Mouse (Mus musculus) activated CD4-positive, CD25-positive, alpha-beta regulatory T cell, adult 4 months (primary cell): ENCODE data around the gene Vgll4. TPM values are rescaled to one million over a fixed set of nuclear protein-coding genes. Genes with fewer than 3 reads are reported as not detected.
"Not testable (repeated sequence)": the region's sequence is repeated elsewhere in the genome, so short reads cannot be mapped to it uniquely, and the experiment has no call there.

ENCODE experiments used
- ATAC-seq: one replicate; pipeline ENCODE4 v1.8.0; 2017
- polyA plus RNA-seq, 2 experiments: library from polyadenylated mRNA; unstranded; fragments of 100-300 nt; shearing (Covaris generic); gene quantifications; one replicate each; pipeline ENCODE4 v1.2.1; 2017

Gene Vgll4
- polyA plus RNA-seq, 2 experiments from 2014 or later = 95.8 to 109 TPM

DNA sequence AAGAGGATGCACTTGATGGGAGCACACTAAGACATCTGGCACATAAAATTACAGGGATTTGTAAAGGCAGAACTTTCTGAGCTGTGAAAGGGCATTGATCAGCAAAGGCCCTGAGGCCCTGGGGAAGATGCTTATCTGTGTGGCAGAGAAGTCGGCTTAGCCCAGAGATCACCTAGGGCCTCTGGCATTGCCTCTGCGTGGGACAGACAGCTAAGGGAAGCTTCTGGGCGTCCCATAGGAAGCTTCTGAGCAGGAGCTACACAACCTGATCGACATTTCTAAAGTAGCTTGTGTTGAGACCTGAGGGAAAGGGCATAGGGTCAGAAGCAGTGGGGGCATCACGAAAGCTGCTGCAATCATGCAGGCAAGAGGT, 32.9 kb downstream of the Vgll4 start:
- no peak for ATAC-seq

DNA sequence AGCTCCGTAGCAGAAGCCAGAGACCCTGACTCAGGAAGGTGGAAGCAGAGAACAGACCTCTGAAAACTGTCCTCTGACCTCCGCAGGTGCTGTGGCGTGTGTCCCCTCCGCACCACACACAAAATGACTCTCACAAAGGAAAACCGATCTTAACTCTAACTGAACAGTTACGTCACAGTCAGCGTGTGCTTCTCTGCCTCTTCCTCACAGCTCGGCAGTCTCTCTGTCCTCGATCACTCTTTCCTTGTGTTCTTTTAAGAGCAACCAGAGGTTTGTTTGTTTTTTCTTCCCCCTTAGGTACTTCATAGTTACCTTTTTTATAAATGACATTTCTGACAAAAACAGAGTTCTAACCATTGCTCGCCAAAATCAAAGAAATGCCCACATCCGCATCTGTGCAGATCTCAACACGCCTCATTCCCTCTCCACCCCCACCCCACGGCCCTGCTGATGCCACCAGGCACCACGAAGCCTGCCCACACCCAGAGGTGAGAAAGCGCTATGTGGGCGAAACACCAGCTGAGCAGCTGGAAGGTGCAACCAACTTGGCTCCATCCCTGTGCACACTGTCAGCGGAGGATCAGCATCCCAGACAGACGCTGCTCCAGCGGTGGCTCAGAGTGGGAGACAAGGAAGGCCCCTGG, 33.4 kb downstream of the Vgll4 start:
- peak; percentile 96 for ATAC-seq

DNA sequence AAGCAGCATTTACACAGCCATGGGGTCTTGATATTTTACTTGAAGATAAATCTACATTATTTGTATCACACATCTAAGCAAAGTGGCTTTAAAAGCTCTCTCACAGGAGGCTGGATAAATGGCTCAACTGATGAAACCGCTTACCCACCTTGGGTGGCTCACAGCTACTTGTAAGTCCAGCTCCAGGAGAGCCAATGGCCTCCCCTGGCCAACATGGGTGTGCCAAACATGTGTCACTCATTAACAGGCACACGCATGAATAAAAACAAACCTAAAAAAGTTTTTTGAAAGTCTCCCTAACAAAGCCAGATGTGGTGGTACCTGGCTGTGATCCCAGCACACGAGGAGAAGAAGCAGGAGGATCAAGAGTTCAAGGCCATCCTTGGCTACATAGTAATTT, 34.4 kb downstream of the Vgll4 start:
- ATAC-seq = no peak

DNA sequence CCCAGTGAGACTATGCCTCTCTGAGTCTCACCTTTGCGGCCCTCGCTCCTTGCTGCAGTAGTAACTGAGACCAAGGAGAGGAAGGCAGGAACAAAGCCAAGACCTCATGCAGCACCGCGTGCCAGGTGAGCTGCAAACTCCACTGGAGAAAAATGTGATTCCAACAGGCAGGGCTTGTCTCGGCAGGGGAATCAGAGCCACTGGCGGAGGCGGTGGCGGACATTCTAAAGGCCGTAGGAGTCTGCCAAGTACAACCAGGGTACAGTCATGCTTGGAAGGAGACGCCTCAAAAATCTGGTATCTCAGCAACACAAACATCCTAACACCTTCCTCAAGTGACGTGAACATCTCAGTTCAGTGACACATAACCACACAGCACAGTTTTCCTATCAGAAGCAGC, 35.7 kb downstream of the Vgll4 start:
- ATAC-seq = no peak

DNA sequence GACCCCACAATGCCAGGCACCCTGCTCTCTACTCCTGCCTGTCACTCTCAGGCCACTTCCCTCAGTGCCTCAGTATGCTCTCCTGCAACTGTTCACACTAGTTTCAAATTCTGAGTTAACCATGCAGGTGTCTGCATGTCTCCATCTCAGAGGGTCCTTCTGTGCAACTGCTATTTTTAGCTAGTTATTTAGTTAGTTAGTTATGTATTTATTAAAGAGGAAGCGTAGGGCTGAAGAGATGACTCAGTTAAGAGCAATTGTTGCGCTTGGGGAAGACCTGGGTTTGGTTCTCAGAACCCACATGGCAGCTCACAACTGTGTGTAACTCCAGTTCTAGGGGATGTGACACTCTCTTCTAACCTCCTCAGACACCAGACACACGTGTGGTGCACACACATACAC, 36.8 kb downstream of the Vgll4 start:
- no peak for ATAC-seq

DNA sequence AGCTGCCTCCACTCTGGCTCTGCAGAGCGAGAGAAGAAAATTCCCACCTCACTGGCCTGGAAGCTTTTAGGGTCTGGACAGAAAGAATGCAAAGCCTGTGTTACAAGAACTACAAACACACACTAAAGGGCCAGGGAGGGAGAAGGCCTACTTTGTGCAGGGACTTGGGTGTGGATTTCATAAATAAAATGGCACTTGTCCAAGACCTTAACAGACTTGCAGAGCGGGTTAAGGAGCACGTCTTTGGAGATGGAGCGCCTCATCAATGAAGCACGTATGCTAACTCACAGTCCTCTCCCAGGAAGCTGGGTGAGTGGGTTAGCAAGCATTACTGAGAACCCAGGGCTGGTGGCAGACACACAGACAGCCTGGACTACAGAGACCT, 37.7 kb downstream of the Vgll4 start:
- no peak for ATAC-seq

DNA sequence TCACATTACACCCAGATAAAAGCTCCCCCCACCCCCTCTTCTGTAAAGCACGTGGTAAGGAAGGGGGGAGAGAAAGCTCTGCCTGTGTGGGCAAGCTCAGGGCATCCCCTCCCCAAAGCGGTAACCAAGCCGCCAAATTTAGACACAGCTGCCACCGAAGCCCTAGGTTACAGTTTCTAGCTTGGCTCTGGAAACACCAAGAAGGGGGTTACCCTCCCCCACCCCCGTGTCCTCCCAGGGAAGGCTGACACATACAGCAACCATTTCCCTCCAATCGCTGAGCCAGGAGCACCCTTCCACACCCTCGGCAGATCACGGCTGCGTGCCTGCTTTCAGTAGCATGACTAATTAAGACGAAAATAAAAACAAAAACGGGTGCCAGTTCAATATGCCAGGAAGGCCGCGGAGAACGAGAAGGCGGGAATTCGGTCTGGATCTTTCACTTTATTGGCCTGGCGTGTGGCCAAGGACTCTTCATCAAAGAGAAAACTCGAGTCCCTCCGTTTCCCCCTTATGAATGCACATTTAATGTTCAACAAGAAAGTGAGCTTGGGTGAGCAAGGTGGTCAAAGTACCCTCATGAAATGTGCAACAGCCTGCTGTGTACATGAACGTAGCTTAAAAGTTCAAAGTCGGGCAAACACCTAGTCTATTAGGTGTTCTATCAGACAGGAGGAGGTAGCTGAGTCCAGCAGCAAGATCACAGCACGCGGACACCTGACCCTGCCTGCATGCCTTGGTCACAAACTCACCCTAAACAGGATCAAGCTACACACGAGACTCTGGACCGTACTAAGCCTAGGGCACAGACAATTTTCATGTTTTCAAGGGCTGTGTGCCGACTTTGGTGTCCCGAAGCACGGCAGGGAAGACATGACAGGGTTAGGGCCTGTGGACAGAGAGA, 38.3 kb downstream of the Vgll4 start:
- no peak for ATAC-seq

DNA sequence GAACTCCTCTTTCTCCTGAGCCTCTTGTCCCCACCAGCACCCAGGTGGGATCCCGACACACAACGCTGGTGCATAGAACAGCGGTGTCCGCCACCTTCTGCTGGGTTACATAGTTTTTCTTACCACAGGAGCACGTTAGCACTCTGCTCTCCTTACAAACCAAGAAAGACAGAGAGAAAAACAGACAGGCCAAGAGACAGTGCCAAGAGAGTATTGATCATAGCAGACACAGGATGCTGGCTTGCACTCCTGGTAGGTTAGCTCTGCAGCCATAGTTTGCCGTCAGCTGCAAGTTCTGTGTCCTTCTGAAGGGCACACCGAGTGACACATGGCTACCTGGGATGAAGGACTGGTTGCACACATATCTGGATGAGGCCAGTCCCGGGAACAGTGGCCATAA, 39.1 kb downstream of the Vgll4 start:
- ATAC-seq = no peak

DNA sequence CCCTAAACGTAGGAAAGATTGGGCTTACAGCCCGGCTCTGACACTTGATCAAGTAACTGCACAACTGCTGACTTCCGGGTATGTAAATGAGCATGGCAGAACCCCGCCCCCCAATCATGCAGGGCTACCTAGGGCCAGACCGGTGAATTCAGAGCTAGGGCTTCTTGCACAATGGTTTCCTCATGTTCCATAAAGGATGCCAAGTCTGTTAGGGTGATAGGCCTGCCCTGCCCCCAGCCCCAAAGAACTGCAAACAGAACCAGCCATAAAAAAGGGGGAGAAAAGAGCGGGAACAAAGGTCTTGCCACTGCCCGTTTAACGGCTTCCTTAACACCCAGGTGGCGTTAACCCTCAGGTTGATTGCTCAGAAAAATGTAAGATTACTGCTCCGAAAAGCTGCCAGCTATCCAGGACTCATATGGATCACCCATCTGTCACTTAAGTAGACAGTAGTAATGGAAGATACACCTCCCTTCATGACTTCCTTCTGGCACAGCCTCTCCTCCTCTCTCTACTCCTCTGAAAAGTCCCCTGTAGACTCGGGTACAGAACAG, 39.7 kb downstream of the Vgll4 start:
- peak; percentile 73 for ATAC-seq

DNA sequence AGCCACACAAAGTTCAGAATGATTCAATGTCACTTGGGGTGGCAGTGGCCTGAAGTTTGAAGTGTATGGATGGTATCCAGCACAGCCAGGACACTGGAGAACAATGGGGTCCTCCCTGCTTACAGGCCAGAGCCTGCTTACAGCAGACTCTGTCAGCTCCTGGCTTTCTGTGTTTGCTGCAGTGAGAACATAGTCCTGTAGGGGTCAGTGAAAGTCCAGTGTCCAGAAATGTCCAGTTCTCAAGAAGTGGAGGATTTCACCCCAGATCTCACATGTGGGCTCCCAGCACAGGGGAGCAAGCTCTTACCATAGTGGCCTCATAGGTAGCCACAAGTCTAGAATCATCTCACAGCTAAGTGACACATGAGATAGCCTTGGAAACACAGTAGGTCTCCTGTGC, 40.4 kb downstream of the Vgll4 start:
- peak; percentile 3 for ATAC-seq

DNA sequence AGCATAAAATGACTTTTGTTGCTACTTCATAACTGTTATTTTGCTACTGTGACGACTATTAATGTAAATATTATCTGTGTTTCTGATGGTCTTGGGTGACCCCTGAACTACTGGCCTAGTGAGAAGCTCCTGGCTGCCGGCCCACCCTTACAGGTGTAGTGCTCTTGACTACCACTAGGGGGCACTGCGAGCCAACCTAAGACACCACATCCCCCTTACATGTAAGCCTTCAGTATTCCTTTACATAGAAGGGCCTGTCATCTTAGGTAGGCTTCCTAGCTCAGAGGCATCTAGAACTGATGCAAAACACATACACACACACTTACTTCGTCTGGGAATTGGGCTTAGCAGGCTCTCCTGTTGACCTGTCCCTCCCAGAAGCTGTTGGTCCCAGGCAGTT, 41.3 kb downstream of the Vgll4 start:
- ATAC-seq = peak; percentile 46

DNA sequence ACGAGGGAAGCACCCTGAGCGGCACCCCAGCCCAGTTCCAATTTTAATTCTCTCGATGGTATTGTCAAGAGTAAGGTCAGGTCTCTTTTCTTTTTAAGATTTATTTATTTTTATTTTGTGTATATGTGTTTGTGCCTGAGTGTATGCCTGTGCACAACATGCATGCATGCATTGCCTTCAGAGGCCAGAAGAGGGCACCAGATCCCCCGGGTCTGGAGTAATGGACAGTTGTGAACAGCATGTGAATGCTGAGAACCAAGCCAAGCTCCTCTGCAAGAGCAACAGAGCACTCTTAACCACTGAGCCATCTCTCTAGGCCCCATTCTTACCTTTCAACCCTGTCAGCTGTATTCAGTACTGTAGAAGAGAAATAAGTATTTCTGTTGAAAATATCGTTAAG, 42.4 kb downstream of the Vgll4 start:
- ATAC-seq = no peak

DNA sequence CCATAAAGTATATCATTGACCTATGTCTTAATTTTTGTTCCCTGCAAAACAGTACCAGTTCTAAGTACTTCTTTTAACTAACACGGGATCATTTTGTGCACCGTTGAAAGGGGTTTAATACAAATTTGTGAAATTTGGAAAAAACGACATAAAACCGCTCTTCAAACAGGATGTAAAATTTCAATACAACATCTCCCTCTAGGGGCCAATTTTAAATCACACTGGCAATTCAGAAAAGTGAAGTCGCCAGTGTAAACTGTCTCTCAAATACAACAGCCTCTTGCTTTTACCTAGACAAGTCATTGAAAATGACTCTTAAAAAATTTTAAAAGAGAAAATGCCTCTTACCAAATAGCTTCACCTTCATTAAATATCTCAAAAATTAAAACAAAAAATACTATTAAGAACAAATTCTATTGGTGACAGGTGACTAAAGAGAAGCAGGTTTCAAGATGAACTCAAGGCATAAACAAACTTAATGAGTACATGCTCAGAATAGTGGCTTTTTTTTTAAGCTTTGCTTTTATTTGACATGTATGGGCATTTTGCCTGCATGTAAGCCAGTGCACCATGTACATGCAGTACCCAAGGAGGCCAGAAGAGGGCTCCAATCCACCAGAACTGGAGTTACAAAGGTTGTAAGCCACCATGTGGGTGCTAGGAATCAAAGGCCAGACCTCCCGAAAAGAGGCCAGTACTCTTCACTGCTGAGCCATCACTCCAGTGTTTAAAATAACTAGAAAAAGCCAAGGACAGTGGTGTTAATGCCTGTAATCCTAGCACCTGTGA, 43.2 kb downstream of the Vgll4 start:
- ATAC-seq = peak; percentile 17

DNA sequence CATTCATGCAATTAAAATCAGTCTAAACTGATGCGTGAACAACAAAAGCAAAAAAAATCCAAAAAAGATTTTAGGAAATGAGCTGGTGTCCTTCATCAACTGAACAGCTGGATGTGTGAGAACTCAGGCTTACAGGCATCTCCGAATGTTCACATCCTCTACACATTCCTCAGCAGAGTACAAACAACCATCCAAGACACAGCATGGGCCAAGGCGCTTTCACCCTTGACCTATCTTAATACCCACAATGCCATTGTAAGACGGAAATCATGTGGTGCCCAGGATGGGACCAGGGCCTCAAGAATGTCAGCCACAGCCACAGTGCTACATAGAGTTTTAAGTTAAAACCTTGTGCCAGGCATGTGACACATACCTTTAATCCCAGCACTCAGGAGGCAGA, 44.6 kb downstream of the Vgll4 start:
- ATAC-seq = no peak

DNA sequence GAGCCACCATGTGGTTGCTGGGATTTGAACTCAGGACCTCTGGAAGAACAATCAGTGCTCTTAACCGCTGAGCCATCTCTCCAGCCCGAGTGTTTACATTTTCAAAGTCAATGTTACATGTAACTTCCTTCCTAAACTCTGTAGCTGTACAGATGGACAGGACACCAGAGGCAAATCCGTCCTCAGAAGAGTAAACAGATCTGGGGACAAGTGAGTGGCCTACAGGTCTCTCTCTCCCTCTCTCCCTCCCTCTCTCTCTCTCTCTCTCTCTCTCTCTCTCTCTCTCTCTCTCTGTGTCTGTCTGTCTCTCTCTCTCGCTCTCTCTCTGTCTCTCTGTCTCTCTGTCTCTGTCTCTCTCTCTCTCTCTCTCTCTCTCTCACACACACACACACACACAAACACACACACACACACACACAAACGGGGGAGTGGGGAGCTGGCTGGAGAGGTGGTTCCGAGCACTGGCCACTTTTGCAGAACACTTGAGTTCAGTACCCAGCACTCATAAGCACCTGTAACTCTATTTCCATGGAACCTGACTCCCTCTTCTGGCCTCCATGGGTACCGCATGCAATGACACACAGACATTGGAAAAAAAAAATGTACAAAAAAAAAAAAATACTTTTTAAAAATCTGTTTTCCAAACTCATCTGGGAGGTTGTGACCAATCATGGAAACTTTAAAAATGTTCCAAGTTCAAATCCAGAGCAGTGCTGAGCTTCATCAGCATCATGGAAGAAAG, 47.3 kb downstream of the Vgll4 start:
- ATAC-seq = not testable (repeated sequence)

DNA sequence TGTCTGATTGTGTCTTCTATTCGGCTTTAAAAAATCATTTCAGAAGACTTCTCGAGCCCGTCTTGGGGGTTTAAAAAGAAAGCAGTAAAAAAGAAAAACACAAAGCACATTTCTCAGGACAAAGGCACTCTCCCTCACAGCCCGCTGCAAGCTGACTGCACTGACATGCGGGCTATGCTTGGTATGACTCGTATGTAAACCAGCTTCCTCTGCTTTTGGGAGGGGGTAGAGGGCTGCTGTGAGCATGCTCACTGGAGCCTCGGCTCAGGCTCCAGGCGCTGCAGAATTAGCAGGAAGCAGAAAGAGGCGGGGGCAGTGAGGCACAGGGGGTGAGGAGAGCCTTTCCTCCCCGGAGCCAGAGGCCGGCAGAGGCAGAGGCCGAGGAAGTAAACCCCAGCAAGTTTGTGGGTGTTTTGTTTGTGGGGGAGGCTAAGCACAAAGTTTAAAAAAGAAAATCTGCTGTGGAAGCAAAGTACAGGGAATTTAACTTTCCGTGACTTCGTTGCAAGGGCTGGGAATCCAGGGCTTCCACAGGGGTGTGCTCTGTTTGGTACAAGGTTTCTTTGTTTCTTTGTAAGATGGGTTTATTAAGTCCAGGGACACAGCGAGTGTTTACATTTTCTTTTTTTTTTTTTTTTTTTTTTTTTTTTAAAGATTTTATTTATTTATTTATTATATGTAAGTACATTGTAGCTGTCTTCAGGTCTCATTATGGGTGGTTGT, 48.0 kb downstream of the Vgll4 start:
- ATAC-seq = peak; percentile 73

DNA sequence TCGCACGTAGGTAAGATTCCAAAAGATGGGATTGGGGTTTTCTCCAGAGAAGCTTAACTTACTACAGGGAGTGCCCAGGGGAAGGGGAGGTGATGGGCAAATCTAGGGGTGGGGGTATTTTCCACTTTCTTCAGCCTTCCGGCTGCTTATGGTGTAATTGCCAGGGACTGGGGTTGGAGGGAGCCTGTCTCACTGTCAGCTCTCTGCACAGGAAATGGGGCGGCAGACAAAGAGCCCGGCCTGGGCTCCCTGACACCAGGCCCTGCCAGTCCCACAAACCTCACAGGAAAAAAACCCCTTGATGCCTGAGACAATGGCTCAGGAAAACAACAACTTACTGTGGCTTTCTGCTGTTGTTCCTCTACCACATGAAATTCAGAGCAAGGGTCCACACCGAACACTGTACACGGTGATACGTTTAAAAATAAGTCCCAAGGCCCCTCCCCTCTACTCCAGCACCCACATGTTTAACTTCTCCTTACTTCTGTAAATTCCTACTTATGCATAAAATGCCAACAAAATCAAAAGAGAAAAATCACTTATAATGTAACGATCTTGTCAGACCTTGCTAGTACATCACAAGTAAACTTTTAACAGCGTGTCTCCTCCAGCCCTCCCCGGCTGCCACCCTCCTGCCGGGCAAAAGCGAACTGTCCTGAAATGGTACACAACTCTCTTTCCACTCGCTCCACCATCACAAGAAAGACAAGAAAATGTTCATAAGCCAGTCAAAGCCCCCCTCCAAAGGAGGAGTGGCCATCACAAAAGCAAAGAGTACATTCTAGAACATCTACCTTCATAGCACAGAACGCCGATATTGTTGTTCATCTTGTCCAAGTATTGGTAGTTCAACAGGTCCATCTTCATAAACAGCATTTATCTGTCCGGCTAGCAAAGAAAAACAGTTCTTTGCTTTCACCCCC, 49.0 kb downstream of the Vgll4 start:
- peak; percentile 53 for ATAC-seq

DNA sequence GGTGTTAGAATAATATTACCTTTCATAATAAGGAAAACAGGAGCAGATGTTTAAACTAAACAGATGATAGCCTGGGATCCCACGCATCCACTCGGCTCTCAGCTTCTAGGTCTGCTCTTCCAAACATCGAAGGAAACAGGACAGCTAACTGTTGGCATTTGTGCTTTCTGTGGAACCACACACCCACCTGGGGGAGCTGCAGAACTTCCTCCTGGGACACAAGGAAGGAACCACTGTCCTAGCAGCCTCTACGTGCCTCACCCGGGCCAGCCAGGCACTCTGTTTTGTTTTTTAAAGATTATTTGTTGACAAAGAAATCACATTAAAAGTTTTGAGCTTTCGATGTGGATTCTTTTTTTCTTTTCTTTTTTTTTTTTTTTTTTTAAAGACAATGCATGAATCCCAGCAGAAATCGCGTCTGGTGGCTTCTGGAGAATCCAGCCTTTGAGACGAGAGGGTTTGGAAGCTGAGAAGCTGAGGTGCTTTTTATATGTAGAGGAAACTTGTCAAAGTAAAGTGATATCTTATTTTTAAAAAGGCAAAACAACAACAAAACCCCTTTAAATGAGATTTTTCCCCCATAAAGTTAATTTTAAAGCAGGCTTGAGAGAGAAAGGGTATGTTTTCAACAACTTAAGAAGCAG, 50.0 kb downstream of the Vgll4 start:
- no peak for ATAC-seq

DNA sequence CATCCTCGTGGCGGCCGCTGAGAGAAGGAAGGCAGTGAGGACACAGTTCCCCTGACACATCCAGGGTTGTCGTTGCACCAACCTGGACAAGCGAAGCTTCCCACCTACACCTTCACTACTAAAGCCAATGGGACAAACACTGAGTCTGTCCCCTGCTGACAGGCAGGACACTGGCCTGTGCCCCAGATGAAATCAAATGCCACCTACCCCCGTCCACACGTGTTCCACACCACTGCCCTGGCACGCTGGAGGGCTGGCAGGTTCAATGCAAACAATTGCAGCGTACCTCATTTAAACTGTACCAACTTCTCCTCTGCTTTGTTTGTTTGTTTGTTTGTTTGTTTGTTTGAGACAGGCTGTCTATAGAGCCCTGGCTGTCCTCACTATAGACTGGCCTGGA, 50.8 kb downstream of the Vgll4 start:
- ATAC-seq = no peak
